Mouse (Mus musculus) cortical plate, adult 2 months (tissue): ENCODE measurements around the gene Dhx58. TPM values are rescaled to one million over a fixed set of nuclear protein-coding genes. Genes with fewer than 3 reads are reported as not detected.

Source experiments
- H3K27ac ChIP-seq: fragments of 200-500 bp; 2 replicates; pipeline ENCODE4 v1.5.1; 2012; ENCODE audit warnings: low read length, control low read depth, inconsistent platforms; ENCODE audit not compliant: insufficient read depth
- H3K4me1 ChIP-seq: fragments of 200-500 bp; 2 replicates; pipeline ENCODE4 v1.6.1; 2011; ENCODE audit warnings: low read length; ENCODE audit not compliant: control insufficient read depth, insufficient read depth
- H3K4me3 ChIP-seq: fragments of 200-500 bp; 2 replicates; pipeline ENCODE4 v1.5.1; 2011; ENCODE audit warnings: mild to moderate bottlenecking, low read length, control low read depth; ENCODE audit not compliant: insufficient read depth
- CTCF ChIP-seq: fragments of 200-500 bp; IDR thresholded peaks from 2 replicates; pipeline ENCODE4 v1.5.1; 2011; ENCODE audit warnings: mild to moderate bottlenecking, control low read depth, low read length; ENCODE audit not compliant: insufficient read depth; ENCODE audit errors: extremely low read depth
- POLR2A ChIP-seq: fragments of 200-500 bp; IDR thresholded peaks from 2 replicates; pipeline ENCODE4 v1.6.1; 2011; ENCODE audit warnings: mild to moderate bottlenecking, low read length, control low read depth; ENCODE audit not compliant: insufficient read depth; ENCODE audit errors: extremely low read depth
- polyA plus RNA-seq: library from polyadenylated mRNA; depleted of rRNA; stranded (reverse); fragments of >200 nt; gene quantifications from 2 replicates; pipeline ENCODE4 v1.2.3, GENCODE M21; 2012

Gene Dhx58
- polyA plus RNA-seq, 1 experiment: 3.3 TPM

- Histone ChIP-seq H3K27ac (no peak overlapping the region), H3K4me1 (peaks cover 13% of the 10 kb centered on the region), H3K4me3 (no peak overlapping the region)
- TF ChIP-seq POLR2A: no peak
- TF ChIP-seq CTCF: no peak
Observed at GRCm38 (mm10) chr11:100714948-100715347, 10.9 kb upstream of the Dhx58 start.

DNA sequence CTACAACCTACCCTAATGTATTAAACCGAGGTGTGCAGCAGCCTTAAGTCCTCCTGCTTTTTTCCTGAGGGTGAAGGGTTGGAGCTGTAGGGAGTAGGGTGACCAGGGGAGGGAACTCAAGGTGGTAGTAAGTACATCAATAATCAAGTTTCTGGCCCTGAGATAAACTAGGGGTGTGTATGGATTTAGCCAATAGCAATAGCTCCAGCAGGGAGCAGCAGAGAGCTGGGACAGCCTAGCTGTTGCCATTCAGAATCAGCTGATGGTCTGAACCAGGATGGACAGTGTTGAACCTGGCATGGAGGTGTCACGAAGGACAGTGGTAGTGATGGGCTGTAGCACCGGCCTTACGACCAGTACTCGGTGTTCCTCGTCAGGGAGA is 10.5 kb upstream of the Dhx58 start:
- TF ChIP-seq CTCF: peak; percentile 91
- no peak for TF ChIP-seq POLR2A
- H3K27ac ChIP-seq: peak overlapping the region; percentile 15; the same call in 1 of the 2 replicates
- peaks cover 9% of the 10 kb centered on the region for H3K4me1 ChIP-seq
- H3K4me3 ChIP-seq: no peak overlapping the region; the same call in 1 of the 2 replicates

DNA sequence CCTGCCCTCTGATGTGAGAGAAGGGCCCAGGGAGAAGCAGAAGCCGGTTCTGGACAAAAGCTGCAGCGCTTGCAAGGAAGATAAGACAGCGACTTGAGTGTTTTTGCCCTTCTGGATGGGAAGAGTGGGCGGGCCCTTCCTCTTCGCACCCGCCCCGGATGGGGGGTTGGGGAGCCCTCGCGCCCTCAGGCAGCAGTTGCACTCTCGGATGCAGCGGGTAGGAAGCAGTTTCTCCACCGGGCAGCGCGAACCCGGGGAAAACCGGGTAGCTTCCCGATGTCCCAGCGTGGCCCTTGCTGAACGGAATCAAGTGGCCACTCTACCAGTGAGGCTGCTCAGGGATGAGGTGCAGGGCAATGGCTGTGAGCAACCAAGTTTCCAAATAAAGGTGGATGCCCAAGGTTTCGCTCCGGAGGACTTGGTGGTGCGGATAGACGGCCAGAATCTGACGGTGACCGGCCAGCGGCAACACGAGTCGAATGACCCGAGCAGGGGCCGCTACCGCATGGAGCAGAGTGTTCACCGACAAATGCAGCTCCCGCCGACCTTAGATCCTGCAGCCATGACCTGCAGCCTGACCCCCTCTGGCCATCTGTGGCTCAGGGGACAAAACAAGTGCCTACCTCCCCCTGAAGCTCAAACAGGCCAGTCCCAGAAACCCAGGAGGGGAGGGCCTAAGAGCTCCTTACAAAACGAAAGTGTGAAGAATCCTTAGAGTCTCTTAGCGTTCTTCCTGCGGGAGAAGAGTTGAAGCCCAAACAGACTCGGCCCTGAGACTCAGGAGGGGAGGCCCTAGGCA is 9.9 kb upstream of the Dhx58 start, which contains the start of gene Hspb9:
Gene Hspb9, plus strand, starts transcription at position 116 of the 799 bp plus-strand sequence.
- H3K27ac ChIP-seq: peak within 1 kb of the TSS; percentile 27; the same call in 1 of the 2 replicates
- H3K4me3 ChIP-seq: peak within 1 kb of the TSS; percentile 1; the same call in 1 of the 2 replicates
- peak; percentile 37; the same call in 1 of the 2 replicates for TF ChIP-seq POLR2A
- no peak for TF ChIP-seq CTCF
- H3K4me1 ChIP-seq: peaks cover 7% of the 10 kb centered on the region

GRCm38 (mm10) chr11:100713174-100713573 is 9.1 kb upstream of the Dhx58 start:
- H3K27ac ChIP-seq: peak overlapping the region; percentile 27; the same call in 1 of the 2 replicates
- no peak for TF ChIP-seq CTCF
- no peak for TF ChIP-seq POLR2A
- peaks cover 5% of the 10 kb centered on the region; the same call in 1 of the 2 replicates for H3K4me1 ChIP-seq
- H3K4me3 ChIP-seq: no peak overlapping the region

- Histone ChIP-seq H3K27ac (peak within 1 kb of the TSS; percentile 27; the same call in 1 of the 2 replicates), H3K4me3 (peak within 1 kb of the TSS; percentile 85), H3K4me1 (peaks cover 5% of the 10 kb centered on the region; the same call in 1 of the 2 replicates)
- TF ChIP-seq CTCF (no peak), POLR2A (peak; percentile 74)
Observed at GRCm38 (mm10) chr11:100711783-100712615, 7.9 kb upstream of the Dhx58 start, which contains the start of gene Kat2a. Gene Kat2a, minus strand, starts transcription at chr11:100712465.

- peak overlapping the region; percentile 85; the same call in 1 of the 2 replicates for H3K4me3 ChIP-seq
- H3K27ac ChIP-seq: no peak overlapping the region
- TF ChIP-seq POLR2A: no peak
- peaks cover 5% of the 10 kb centered on the region; the same call in 1 of the 2 replicates for H3K4me1 ChIP-seq
Observed at GRCm38 (mm10) chr11:100710977-100711376, 6.9 kb upstream of the Dhx58 start.

DNA sequence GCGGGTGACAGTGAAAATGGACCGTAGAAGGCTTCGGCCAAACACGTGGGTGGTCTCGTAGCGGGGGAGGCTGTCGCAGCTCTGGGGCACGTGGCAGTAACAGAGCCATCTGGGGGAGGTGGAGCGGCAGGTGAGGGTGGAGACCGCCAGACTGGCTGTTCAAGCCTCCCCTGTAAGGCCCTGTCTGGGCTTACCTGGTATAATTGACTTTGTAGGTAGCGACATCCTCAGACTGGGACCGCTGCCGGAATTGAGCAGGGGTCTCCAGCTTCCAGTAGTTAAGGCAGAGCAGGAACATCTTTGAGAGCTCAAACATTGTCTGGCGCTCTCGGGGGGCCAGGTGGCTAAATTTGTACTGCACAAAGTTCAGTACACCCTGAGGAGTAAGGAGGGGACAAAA is 6.5 kb upstream of the Dhx58 start:
- TF ChIP-seq CTCF (no peak), POLR2A (no peak)
- Histone ChIP-seq H3K4me1 (peaks cover 5% of the 10 kb centered on the region; the same call in 1 of the 2 replicates), H3K27ac (no peak overlapping the region), H3K4me3 (no peak overlapping the region)

GRCm38 (mm10) chr11:100709201-100709810 is 5.2 kb upstream of the Dhx58 start:
- Histone ChIP-seq H3K27ac (no peak overlapping the region), H3K4me1 (peaks cover 5% of the 10 kb centered on the region; the same call in 1 of the 2 replicates), H3K4me3 (no peak overlapping the region)
- TF ChIP-seq CTCF (no peak), POLR2A (no peak)
